Mouse (Mus musculus): ENCODE measurements at regions not wholly inside any gene's neighbourhood (a gene's known extent, or its start where the extent isn't known, plus 50 kb on each side); places are given as distances from the start of the nearest gene placed in this dataset.
"Not testable (repeated sequence)": the region's sequence is repeated elsewhere in the genome, so short reads cannot be mapped to it uniquely, and the experiment has no call there.

DNA sequence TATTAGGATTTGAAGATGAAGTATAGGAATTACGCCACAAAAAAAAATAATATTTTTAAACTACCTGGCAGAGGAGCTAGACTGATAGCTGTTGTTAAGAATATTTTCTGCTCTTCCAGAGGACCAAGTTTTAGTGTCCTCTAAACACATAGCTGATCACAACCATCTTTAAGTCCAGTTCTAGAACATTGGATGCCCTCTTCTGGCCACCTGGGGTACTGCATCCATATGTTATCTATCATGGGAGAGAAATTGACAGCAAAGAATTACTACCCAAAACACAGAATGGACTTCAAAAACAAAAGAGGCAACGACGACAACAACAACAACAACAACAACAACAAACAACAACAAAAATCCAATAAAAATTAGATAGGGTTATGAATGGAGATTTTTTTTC lies 71.0 kb upstream of the Prl4a1 start:
- peak; percentile 43 for DNase-seq (ENCODE audit: low read depth, low spot score)

DNA sequence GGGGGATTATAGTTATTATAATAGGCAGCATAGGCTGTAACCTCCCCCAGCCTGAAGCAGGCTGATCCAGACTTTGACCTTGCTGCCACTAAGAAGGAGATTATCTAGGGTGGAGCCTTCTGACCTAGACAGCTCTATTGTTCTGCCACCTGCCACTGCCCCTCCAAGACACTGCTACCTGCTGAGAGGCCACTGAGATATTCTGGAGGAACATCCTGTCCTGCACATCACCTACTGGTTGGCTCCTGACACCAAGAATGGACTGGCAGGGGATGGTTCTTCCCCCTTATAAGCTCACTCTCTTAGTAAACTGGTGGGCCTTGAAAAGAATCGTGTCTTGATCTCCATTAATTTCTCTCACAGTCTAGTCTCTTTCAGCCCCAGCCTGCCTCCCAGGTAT lies 55.6 kb upstream of the Prl4a1 start:
- not testable (repeated sequence) for DNase-seq (ENCODE audit: low read depth, low spot score)

DNA sequence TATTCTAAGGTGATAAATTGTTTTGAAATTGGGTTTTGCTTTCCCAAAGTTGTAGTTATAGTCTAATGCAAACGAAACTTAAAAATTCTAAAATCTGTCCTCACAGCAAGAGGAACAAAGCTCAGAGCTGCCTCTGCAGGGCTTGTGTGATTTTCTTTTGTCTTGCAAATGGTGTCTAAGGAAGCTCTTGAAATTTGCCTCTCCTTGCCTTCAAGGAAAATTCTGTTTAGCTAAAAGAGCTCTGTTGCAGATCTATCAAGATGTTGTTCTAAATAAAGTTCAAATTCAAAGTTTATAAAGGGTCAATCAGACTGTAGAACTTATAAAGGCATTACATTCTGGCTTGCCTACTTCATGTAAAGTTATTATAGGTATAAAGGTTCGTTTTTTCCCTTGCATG lies 53.6 kb upstream of the Prl4a1 start:
- not testable (repeated sequence) for DNase-seq (ENCODE audit: low read depth, low spot score)

DNA sequence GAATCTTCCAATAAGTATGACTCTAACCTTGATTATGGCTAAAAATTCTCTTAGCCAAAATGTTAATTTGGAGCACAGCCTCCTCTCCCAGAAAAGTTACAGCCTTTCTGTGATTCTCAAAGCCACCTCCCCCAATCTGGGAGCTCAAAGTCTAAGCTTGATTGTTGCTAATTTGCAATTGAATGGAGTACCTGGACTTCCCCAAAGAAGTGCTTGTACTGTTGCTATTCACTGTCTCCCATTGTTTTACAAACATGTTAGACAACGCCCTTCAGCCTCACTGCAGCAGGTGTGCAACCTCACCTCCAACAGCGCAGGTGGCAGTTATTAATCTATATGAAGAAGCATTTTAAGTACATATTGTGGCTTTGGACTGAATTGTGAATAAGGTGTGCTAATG lies 50.0 kb upstream of the Prl4a1 start:
- not testable (repeated sequence) for DNase-seq (ENCODE audit: low read depth, low spot score)

Data from A20 (cell line).